Mouse (Mus musculus) T-helper 1 cell (primary cell): ENCODE data around the gene Adamts14.

Experiments used
- in situ Hi-C: fragments of 300-600 bp; cut with MboI, MseI; formaldehyde crosslinking; loops from one replicate; pipeline ENCODE4 v1.15.1; 2025; ENCODE audit warnings: high pct_unique_total_duplicates

Gene Adamts14

GRCm38 (mm10) chr10:61234319-61234718 lies 38.9 kb downstream of the Adamts14 start:
- in situ Hi-C loops, result no loop called here

GRCm38 (mm10) chr10:61232858-61233567 lies 40.2 kb downstream of the Adamts14 start:
- in situ Hi-C loops, result no loop called here

DNA sequence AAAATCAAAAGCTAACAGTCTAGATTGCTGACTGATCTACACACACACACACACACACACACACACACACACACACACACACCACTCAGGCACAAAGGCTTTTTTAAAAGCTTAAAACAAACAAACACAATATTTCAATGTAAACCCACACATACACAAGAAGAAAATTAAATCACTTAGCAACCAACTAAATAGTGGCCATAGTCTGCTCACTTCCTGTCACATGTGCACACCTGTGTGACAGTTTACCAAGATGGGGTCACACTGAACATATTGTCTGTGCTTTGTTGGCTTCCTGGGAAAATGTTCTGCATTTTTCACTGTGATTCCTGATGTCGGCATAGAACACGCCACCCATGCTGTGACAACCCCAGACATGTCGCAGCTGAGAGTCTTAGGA lies 41.5 kb downstream of the Adamts14 start:
- in situ Hi-C loops, result no loop called here

- in situ Hi-C loops, result no loop called here
Observed at GRCm38 (mm10) chr10:61226784-61227396, 46.3 kb downstream of the Adamts14 start.

DNA sequence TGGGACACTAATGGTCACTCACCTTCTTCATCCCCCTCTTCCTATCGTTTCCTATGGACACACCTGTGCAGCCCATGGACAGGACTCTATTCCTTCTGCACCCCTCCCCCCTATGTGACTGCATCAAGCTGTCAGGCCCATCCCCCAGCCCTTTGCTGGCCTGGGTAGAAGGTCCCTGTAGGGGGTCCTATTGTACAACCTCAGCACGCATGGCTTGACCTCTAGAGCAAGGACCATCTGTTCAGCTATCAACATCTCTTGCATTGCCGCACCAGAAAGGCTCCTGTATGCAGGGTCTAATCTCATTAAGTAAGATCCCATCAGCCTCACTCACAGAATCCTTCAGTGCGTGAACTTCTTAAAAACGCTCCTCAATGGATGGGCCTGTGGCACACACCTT lies 47.5 kb downstream of the Adamts14 start:
- in situ Hi-C loops, result no loop called here

DNA sequence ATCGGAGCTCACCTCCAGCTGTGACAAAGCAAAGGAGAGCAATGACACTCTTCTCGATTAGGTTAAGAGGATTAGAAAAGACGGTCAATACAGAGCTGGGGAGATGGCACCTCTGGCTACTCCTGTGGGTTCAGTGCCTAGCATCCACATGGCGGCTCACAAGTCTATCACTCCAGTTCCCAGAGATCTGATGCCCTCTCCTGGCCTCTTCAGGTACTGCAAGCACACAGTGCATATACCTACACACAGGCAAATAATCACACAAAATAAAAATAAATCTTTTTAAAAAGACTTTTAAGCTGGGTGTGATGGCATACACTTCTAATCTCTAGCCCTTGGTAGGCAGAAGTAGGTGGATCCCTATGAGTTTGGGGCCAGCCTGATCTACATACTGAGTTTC lies 53.9 kb downstream of the Adamts14 start:
- in situ Hi-C loops, result no loop called here

GRCm38 (mm10) chr10:61216163-61216562 lies 57.1 kb downstream of the Adamts14 start:
- in situ Hi-C loops, result no loop called here

GRCm38 (mm10) chr10:61215658-61216057 lies 57.6 kb downstream of the Adamts14 start:
- in situ Hi-C loops, result no loop called here

- in situ Hi-C loops, result no loop called here
Observed at GRCm38 (mm10) chr10:61212817-61213216, 60.4 kb downstream of the Adamts14 start.

GRCm38 (mm10) chr10:61211743-61212142 lies 61.5 kb downstream of the Adamts14 start:
- in situ Hi-C loops, result no loop called here

GRCm38 (mm10) chr10:61211105-61211504 lies 62.1 kb downstream of the Adamts14 start:
- in situ Hi-C loops, result no loop called here

DNA sequence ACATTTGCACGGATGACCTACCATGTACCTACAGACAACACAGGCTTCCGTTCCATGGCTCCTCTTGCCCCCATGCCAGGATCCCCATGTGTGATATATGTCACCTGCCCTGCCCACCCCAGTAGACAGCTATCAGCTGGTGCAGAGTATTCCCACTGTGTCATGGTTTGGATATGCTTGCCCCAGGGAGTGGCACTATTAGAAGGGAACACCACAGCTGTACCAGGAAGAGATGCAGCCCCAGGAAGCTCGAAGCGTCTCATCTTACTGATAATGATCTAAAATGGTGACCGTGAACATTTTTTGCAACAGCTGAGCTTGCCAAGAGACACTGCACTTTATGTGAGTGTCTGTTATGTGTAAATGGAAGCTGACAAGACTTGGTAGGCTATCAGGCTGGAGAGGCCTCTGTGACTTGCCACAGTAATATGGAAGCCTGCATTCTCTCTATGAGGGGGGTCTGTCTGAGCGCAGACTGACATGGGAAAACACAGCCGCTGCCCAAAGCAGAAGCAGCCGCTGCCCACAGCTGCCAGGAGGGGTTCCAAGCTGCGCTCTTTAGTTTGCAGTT lies 65.0 kb downstream of the Adamts14 start:
- in situ Hi-C loops, result no loop called here

DNA sequence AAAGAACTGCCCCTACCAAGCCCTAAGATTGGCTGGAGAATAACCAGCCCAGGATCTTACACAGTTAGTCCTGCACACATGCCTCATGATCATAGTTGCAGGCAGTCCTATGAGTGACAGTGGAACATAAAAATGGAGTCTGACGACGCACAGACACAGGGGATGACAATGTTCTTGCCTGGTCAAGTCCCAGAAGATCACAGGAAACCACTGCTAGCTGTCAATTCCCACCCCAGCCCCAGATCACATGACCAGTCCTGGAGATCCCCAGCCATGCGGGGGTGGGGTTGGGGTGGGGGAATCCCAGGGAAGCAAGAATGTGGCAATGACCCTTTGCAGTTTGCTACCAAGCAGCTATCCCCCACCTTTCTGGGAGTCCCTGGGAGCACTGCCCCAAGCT lies 69.3 kb downstream of the Adamts14 start:
- in situ Hi-C loops, result no loop called here

DNA sequence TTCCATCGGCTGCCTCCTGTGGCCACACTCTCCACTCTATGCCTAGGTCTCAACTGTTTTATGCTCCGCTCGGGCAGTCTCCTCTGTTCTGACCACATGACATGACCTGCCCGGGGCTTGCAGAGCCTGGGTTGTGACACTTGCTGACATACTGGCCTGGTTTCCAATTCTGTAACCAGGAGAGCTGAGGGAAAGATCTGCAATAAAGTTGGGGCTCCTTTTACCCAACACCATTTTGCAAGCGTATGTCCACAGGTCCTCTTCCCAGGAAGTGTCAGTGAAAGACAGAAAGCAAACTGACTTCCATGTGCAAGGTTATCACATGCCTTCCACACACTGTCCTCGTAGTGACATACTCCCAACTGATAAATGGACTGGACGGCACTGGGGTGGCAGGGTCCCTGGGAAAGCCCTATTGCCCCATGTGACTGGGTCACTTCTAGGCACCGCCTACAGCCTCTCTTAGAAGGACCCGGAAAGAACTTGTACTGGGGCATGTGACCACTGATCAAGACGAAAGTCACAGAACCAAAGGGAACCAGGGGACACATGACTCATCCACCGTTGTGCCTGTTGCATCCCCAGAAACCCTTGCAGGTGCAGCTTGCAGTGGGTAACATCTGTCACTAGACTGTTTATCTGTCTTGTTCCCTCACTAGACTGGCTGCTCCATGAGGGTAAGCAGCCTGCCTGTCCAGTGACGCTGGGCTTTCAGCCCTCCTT lies 71.5 kb downstream of the Adamts14 start:
- in situ Hi-C loops, result no loop called here

DNA sequence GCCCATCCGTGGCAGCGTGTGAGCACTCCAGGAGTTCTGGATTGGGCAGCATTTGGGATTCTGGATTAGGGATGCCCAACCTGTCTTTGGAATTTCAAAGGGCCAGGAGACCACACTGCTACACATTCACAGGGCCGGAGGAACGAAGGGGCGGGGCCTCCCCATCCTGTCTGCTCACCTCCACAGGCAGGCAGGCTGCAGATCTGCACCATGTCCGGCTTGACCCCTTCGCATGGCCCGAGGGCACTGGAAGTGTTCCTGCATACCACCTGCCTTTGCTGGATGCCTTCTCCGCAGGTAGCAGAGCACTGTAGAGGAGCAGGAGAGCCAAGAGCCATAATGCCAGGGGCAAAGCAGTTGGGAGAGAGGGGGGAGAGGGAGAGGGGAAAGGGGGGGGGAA lies 72.2 kb downstream of the Adamts14 start:
- in situ Hi-C loops, result no loop called here

GRCm38 (mm10) chr10:61200232-61200820 lies 72.9 kb downstream of the Adamts14 start:
- in situ Hi-C loops, result no loop called here

- in situ Hi-C loops, result loop anchor here (5.0 kb wide), 1 partner anchor 133 kb away; no protein-coding TSS in a partner anchor
Observed at GRCm38 (mm10) chr10:61199566-61200213, 73.5 kb downstream of the Adamts14 start.

DNA sequence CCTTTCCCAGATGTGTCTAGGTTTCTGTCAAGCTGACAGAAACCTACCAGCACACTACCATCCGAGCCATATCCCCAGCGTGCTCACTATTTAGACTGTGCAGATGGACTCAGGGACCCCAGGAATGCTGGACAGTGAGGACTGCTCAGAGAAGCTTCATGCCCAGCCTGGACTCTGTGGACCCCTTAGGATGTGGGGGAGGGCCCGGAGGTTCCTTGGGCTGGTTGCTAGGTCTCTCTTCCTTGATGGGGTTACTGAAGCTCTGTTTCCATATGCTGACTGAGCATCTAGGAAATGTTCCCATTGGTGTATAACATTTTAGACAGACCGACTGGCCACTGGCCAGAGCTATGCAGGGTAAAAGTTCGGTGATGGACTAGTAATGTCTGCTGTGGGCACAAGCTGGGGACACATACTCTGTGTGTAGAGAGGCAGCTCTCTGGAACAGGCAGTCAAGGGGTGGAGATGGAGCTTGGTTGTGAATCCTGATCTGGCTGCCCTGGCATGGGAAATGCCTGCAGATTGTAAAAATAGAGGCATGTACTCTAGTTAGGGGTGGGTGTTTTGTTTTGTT lies 77.4 kb downstream of the Adamts14 start:
- in situ Hi-C loops, result loop anchor here (5.0 kb wide), 1 partner anchor 136 kb away; no protein-coding TSS in a partner anchor

DNA sequence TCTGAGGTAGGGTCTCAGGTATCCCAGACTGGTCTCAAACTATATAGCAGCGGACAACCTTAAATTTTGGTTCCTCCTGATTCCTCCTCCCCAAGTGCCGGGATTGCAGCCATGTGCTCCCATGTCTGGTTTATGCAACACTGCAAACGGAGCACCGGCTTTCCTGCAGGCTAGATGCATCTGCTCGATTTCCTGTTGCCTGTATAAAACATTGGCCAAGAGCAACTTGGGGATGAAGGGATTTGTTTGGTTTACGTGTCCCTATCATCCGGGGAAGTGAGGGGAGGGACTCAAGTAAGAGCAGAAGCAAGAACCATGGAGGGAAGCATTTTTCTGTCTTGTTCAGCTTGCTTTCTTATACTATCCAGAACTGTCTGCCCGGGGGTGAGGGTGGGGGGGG lies 78.0 kb downstream of the Adamts14 start:
- in situ Hi-C loops, result loop anchor here (5.0 kb wide), 1 partner anchor 137 kb away; no protein-coding TSS in a partner anchor

DNA sequence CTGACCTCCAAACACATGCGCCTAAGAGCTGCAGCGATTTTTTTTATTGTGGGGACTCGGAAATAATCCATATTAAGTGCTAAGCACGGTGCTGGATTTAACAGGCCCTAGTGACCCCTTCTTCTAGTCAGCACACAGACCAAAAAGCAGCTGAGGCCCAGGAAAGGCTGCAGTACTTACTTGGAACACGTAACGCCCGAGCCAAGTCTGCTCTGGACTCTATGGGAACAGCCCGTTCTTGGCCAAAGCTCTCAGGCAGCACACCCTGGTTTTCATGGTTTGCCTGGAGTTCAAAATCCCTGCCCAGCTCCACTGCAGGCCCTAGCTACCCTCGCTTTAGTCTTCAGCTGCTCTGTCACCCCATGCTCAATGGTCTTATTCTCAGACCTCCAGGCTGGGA lies 78.6 kb downstream of the Adamts14 start:
- in situ Hi-C loops, result loop anchor here (5.0 kb wide), 1 partner anchor 138 kb away; no protein-coding TSS in a partner anchor

- in situ Hi-C loops, result no loop called here
Observed at GRCm38 (mm10) chr10:61188010-61188409, 85.2 kb downstream of the Adamts14 start.
